Mouse (Mus musculus): ENCODE results near the gene Esrra. TPM values are rescaled to one million over a fixed set of nuclear protein-coding genes. Genes with fewer than 3 reads are reported as not detected.

The Esrra gene
- polyA plus RNA-seq, 1 experiment: 103 TPM

DNA sequence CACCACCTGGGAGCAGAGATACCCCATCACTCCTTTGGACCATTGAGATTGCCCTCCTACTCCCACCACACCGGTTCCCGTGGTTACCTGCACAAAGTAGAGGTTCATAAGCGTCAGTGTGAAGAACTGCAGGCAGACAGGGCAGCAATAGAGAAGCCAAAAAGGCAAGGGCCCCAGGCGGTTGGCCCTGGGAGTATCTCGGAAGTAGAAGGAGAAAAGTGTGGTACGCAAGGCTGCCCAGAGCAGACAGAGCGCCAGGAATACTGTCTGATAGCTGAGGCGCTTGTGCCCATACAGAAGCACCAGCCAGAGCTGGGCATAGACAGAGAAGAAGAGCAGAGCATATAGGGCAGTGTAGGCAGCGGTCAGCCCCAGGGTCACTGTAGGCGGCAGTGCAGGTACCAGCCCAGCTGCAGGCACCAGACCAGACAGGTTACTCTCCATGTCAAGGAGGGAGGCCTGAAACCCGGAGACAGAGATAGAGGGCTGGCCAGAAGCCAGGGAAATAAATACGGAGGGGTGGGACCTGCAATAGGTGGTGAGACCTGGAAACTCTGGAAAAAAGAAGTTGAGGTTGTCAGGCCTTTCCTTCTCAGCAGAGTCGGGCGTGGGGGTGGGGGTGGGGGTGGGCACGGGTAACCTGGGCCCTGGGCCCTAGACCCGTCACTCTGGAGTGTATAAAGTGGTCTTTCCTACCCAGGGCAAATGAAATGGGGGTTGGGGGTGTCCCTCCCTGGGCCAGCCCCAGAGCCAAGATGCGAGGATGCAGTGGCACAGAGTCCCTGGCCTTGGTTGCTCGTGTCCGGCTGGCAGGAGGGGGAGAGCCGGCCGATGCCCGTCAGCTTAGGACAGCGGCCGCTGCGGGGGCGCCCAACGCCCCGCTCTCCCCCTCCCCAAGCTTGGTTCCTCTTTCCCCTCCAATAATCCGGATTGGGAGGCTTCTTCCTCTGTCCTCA is 19.1 kb upstream of the Esrra start:
- Histone ChIP-seq H3K27ac (ENCODE audit: insufficient read depth, low read length) (peak overlapping the region; percentile 71), H3K4me3 (replicated peaks; ENCODE audit: insufficient read depth, low read depth, low read length) (peak overlapping the region; percentile 83), H3K4me1 (ENCODE audit: control insufficient read depth, insufficient read depth, low read length) (peaks cover 29% of the 10 kb centered on the region), H3K27me3 (ENCODE audit: control insufficient read depth, insufficient read depth, low read length) (no peaks in the 10 kb centered on the region)
- WGBS: 15% methylated on average over 29 of the region's 29 CpGs
- no peak for TF ChIP-seq CTCF (IDR thresholded peaks at IDR 0.05; ENCODE audit: borderline replicate concordance, insufficient read depth, low read depth, low read length)
- TF ChIP-seq POLR2A (IDR thresholded peaks at IDR 0.05; ENCODE audit: borderline replicate concordance, insufficient read depth, low read length): no peak
- DNase-seq: peak; percentile 45 to 52

DNA sequence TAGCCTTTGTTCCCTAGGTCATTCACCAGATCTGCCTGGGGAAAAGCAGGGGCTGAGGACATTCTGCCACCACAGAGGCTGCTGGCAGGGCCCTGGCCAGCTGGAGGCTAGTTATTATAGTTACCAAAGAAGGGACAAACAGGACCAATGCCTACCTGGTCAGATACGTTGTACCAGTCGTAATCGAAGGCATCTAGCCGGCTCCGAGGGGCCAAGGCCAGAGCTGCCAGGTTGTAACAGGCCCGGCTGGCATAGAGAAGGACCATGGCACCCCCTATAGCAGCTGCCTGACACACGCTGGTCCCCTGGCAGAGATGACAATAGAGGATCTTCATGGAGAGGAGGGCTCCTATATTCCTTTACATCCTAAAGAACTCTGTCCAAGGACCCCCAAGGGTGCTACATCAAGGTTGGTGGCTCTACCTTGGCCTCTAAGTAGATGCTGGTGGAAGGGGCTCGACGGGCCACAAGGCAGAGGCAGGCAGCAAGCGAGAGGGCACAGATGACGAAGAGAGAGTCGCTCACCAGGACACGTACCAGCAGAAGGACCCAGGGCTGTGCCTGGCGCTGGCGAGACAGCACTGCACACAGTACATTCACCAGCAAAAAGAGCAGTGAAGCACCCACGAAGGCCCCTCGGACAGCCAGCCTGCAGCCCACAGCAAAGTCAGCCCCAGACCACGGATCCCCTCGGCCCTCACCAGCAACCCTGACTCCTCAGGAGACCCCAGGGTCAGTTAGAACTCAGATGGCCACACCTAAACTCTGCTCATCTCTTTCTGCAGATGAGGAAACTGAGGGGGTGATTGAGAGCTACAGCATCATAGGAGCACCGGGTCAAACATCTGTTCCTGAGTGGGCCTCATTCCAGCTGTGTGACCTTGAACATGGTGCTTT is 17.7 kb upstream of the Esrra start:
- peak in 1 of 2 experiments; percentile 49 for DNase-seq
- 50% methylated on average over 20 of the region's 20 CpGs for WGBS
- Histone ChIP-seq H3K27me3 (ENCODE audit: control insufficient read depth, insufficient read depth, low read length) (no peaks in the 10 kb centered on the region), H3K4me1 (ENCODE audit: control insufficient read depth, insufficient read depth, low read length) (peaks cover 32% of the 10 kb centered on the region), H3K4me3 (replicated peaks; ENCODE audit: insufficient read depth, low read depth, low read length) (peak overlapping the region; percentile 8), H3K27ac (ENCODE audit: insufficient read depth, low read length) (peak overlapping the region; percentile 13; the same call in 1 of the 2 replicates)
- no peak for TF ChIP-seq CTCF (IDR thresholded peaks at IDR 0.05; ENCODE audit: borderline replicate concordance, insufficient read depth, low read depth, low read length)
- no peak for TF ChIP-seq POLR2A (IDR thresholded peaks at IDR 0.05; ENCODE audit: borderline replicate concordance, insufficient read depth, low read length)

DNA sequence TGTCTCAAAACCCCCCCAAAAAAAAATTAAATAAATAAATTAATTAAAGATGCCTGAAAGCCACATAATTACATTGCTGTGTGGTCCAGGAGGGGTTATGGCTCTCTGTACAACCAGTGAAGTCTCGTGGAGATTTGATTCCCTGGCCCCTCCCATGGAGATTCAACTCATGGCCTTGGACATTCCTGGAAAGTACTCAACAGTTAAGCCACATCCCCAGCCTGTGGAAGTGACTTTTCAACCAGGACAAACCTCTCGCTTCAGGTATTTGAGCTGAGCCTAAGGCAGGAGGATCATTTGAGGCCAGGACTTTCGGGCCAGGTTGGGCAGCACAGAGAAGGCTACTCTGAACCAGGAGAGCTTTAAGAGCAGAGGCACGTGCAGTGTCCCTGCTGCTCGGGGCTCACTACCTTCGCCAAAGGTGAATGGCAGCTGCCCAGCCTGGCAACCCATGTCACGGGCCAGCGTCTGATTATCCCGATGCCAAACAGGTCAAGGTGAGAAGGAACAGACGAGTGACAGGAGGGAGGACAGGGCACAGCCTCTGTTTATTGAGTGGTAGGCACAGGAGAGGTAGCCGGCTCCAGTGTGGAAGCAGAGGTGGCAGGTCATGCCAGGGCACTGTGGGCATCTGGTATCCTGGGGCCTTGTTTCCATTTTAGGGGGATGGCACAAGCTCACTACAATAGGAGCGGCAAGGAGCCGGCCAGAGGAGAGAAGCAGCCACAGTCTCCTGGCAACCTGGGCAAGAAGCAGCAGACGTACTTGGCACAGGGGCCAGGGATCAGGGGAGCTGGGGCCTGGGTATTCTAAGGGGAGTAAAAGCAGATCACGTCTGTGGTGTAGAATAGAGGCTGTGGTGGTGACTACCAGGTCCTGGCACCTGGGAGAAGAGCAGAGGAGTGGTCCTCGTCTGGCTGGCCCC is 16.2 kb upstream of the Esrra start:
- peaks cover 34% of the 10 kb centered on the region for H3K4me1 ChIP-seq (ENCODE audit: control insufficient read depth, insufficient read depth, low read length)
- no peak for TF ChIP-seq CTCF (IDR thresholded peaks at IDR 0.05; ENCODE audit: borderline replicate concordance, insufficient read depth, low read depth, low read length)
- no peak for TF ChIP-seq POLR2A (IDR thresholded peaks at IDR 0.05; ENCODE audit: borderline replicate concordance, insufficient read depth, low read length)
- peak overlapping the region; percentile 77 for H3K27ac ChIP-seq (ENCODE audit: insufficient read depth, low read length)
- 16% methylated on average over 16 of the region's 16 CpGs for WGBS
- peak; percentile 76 to 80 for DNase-seq
- no peaks in the 10 kb centered on the region for H3K27me3 ChIP-seq (ENCODE audit: control insufficient read depth, insufficient read depth, low read length)
- H3K4me3 ChIP-seq (replicated peaks; ENCODE audit: insufficient read depth, low read depth, low read length): peak overlapping the region; percentile 8

DNA sequence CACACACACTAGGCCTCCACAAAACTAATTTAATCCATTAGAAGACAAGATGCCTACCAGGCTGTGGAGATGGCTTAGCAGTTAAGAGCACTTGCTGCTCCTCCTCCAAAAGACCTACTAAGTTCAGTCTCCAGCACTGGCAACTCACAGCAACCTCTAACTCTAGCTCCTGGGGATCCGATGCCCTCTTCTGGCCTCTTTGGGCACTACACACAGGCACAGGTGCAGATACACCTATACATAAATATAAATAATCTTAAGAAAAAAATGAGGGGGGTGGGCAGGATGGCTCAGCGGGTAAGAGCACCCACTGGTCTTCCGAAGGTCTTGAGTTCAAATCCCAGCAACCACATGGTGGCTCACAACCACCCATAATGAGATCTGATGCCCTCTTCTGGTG is 14.7 kb upstream of the Esrra start:
- WGBS: 28% methylated on average over 3 of the region's 3 CpGs
- peaks cover 34% of the 10 kb centered on the region for H3K4me1 ChIP-seq (ENCODE audit: control insufficient read depth, insufficient read depth, low read length)
- H3K27me3 ChIP-seq (ENCODE audit: control insufficient read depth, insufficient read depth, low read length): no peaks in the 10 kb centered on the region
- no peak overlapping the region for H3K27ac ChIP-seq (ENCODE audit: insufficient read depth, low read length)
- TF ChIP-seq CTCF (IDR thresholded peaks at IDR 0.05; ENCODE audit: borderline replicate concordance, insufficient read depth, low read depth, low read length) (no peak), POLR2A (IDR thresholded peaks at IDR 0.05; ENCODE audit: borderline replicate concordance, insufficient read depth, low read length) (no peak)
- DNase-seq: peak in 1 of 2 experiments; percentile 46
- H3K4me3 ChIP-seq (replicated peaks; ENCODE audit: insufficient read depth, low read depth, low read length): no peak overlapping the region

DNA sequence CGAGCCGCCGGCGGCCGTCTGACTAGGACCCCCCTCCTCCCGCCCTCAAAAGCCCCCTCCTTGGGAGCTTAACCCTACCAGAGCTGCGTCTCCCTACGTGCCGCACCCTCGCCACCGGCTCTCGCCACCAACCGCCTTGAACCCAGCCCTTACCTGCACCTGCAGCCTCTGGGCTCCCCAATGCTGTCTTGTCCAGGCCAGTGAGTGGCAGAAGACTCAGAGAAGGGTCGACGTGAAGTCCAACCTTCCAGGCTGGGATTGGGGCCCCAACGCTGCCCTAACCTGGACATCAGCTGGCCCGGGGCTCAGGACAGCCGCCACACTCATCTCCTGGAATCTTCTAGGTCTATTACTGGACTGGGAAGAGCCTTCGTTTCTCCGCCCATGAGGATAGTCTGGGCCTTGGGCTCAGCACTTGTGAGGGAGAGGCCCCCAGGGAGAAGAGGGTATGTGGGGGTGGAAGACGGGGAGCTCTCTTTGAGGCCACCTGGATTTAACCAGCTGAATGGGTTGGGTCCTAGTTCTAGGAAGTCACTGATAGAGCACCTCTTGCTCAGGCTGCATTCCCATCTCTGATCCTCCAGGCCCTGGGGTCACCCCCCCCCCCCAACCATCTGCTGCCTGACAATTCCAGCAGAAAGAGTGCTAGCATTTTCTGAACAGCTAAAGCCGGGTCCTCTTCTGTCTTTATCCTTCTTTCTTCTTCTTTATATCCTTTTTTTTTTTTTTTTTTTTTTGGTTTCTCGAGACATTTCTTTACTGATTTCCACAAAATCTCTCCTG is 12.8 kb upstream of the Esrra start, which contains the start of gene Kcnk4:
Gene Kcnk4 (minus strand): TSS at position 321 of the 783 bp plus-strand sequence.
- TF ChIP-seq POLR2A (IDR thresholded peaks at IDR 0.05; ENCODE audit: borderline replicate concordance, insufficient read depth, low read length) (no peak), CTCF (IDR thresholded peaks at IDR 0.05; ENCODE audit: borderline replicate concordance, insufficient read depth, low read depth, low read length) (no peak)
- no peaks in the 10 kb centered on the region for H3K27me3 ChIP-seq (ENCODE audit: control insufficient read depth, insufficient read depth, low read length)
- peaks cover 22% of the 10 kb centered on the region for H3K4me1 ChIP-seq (ENCODE audit: control insufficient read depth, insufficient read depth, low read length)
- WGBS: 21% methylated on average over 23 of the region's 23 CpGs
- H3K4me3 ChIP-seq (replicated peaks; ENCODE audit: insufficient read depth, low read depth, low read length): peak within 1 kb of the TSS; percentile 53
- no peak within 1 kb of the TSS for H3K27ac ChIP-seq (ENCODE audit: insufficient read depth, low read length)
- peak in 1 of 2 experiments; percentile 57 for DNase-seq

DNA sequence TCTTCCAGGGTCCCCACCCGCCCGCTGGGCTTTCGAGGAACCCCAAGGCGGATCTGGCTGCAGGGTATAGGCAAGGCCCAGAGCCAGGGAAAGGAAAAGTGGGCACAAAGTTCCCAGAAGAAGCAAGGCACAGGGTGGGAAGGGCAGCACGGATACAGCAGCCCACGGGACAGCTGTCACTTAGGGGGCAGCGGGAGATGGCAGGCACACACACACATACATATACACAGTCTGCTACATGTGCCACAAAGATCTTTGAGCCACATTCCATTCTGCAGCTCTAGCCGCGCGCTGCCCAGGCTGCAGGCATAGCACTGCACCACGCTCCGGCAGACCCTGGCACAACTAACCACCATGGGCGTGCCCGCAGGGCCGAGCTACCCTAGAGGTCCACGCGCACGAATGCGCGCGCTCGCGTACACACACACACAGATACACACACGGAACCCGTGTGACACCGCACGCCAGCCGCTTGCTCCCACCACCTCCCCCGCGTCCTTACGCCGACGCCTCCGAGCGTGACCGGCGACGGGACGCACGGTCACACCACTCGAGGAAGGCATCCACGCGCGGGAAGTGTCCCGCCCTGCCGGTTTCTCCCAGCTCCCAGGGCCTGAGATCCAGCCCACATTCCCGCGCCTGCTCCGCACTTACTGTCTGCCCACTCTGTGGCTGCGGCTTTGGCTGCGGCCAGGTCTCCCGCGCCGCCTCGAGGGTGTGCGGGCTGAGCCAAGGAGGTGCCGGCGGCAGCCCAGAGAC is 12.0 kb upstream of the Esrra start:
- Histone ChIP-seq H3K27me3 (ENCODE audit: control insufficient read depth, insufficient read depth, low read length) (no peaks in the 10 kb centered on the region), H3K27ac (ENCODE audit: insufficient read depth, low read length) (no peak overlapping the region), H3K4me3 (replicated peaks; ENCODE audit: insufficient read depth, low read depth, low read length) (peak overlapping the region; percentile 53), H3K4me1 (ENCODE audit: control insufficient read depth, insufficient read depth, low read length) (peaks cover 16% of the 10 kb centered on the region)
- DNase-seq: peak; percentile 70 to 73
- TF ChIP-seq CTCF (IDR thresholded peaks at IDR 0.05; ENCODE audit: borderline replicate concordance, insufficient read depth, low read depth, low read length) (no peak), POLR2A (IDR thresholded peaks at IDR 0.05; ENCODE audit: borderline replicate concordance, insufficient read depth, low read length) (peak; percentile 51; the same call in 1 of the 2 replicates)
- WGBS: 4% methylated on average over 58 of the region's 58 CpGs

Measured in cerebellum, adult 2 months (tissue).